Mouse (Mus musculus) fat pad, adult 2 months (tissue): Measurements from ENCODE around the gene Slmap.
"Not testable (repeated sequence)": the region's sequence is repeated elsewhere in the genome, so short reads cannot be mapped to it uniquely, and the experiment has no call there.

Experiments
- DNase-seq: peaks from one replicate; pipeline ENCODE4 v3.0.0-alpha.2; 2011; ENCODE audit warnings: low read depth, low spot score; ENCODE audit errors: extremely low read depth

Gene Slmap

DNA sequence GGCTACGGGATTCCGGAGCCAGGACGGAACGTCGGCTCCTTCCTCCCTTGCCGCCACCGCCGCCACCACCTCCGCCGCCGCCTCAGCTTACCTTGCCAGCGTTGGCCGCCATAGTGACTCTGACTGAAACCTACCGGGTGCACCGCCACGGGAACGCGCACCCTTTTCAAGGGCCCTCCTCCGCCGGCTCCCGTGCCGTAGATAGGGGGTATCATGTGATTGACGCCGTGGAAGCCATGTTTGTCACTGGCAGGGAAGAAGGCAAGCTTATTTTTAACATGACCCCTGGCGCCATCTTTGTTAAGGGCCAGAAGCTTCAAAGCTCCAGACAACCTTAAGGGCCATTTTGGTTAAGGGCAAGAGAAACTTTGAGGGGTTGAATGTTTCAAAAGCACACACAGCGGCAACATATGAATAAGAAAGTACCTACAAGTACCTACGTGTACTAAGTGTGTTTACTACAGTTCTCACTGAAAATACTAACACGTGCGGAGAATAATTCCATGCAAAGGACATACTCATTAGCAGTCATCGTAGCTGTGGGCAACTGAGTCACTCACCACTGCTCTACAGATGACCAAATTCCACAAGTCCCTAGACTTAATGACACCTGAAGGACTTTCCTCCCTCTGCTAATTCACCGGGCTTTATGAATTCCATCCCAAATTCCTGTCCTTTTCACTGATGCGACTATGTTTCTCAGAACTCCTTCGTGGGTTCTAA is at the start of gene Slmap:
TSS of gene Slmap (minus strand) at position 175 of the 723 bp plus-strand sequence.
- peak; percentile 93 for DNase-seq

DNA sequence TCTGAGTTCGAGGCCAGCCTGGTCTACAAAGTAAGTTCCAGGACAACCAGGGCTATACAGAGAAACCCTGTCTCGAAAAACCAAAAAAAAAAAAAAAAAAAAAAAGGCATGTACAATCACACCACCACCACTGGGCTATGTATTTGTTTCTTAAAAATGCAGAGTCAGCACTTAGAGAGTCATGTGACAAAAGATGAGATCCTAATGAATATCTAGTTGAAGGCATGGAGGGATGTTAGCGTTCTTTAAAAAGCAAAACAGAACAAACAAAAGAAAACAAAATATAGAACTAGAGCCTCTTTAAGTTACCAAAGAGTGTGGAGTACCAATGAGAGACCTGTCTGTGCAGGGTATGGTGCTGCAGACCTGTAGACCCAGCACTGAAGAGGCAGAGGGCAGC is 48.9 kb upstream of the Slmap start:
- no peak for DNase-seq

- no peak for DNase-seq
Measured at GRCm38 (mm10) chr14:26579346-26580343, 44.9 kb upstream of the Slmap start.

DNA sequence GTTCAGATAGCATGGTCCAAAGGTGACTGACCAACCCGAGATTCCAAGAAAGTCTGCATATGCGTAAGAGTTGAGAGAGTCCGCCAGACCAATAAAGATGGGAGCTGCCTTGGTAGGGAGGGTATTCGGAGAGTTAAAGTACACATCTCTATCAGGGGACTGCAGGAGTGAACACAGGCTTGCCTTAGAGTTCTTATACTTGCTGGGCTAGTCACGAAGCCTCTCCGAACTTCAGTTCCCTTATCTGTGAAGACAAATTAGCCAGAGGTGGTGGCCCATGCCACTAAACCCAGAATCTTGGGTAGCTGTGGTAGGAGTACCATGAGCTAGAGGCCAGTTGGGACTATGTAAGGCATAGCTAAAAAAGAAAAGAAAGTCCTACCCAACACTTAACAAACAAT is 44.1 kb upstream of the Slmap start:
- DNase-seq, result no peak

DNA sequence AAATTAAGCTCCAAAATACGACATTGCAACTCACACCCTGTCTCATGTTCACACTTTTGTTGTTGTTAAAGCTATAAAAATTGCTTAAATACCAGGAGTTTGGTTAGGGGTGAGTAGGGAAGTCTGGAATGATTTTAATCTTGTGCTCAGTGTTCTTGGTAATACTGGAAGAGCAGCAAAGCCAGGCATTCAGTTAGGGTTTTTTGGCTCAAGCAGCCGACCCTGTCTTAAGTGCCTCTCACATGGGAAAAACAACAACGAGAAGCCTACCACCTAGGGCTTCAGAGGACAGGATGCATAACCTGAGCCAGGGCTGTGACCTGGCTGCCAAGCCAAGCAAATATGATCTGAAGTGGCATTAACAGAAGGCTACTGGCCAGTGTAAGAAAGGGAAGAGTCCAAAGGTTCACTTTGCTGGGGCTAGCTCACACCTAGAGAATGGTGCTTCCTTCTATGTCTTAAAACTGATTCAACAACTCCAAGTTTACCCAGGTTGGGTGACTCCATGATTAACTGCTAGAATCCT is 41.6 kb upstream of the Slmap start:
- DNase-seq, result no peak

DNA sequence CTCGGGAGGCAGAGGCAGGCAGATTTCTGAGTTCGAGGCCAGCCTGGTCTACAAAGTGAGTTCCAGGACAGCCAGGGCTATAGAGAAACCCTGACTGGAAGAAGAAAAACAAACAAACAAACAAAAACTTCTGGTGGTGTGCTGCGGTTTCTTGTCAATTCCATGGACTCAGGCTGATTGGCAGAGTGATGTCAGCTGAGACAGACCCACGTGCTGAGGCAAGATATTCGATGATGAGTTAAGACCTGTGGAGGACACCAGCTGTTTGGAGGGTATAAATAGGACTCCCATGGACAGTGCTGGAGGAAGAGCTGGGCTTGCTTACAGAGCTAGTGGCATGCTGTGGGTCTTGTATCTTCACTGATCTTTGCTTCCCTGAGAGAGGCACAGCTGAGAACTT is 38.8 kb upstream of the Slmap start, which contains the start of gene Dennd6a:
TSS of gene Dennd6a (plus strand) at position 301 of the 400 bp plus-strand sequence.
- DNase-seq, result not testable (repeated sequence)

GRCm38 (mm10) chr14:26571951-26572675 is 37.4 kb upstream of the Slmap start:
- peak; percentile 73 for DNase-seq

- DNase-seq, result no peak
Measured at GRCm38 (mm10) chr14:26569880-26570279, 35.1 kb upstream of the Slmap start.

DNA sequence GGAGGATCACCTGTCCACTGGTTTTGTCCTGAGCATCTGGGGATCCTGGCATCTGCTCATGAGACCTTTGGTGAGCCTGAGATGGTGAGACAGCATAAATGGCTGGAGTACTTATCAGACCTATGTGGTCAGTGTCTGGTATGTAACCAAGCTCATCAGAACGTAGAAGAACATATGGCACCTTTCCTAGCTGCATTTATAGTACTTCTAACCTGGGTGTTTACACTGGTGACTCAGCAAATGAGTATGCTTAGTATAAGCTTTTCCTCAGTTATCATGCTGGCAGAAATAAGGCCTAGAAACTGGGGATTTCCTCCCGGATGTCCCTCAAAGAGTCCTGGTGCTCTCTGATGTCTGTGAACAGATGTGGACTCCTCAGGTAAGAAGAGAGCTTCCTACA is 27.5 kb upstream of the Slmap start:
- DNase-seq, result no peak

- no peak for DNase-seq
Measured at GRCm38 (mm10) chr14:26558536-26558935, 23.8 kb upstream of the Slmap start.

DNA sequence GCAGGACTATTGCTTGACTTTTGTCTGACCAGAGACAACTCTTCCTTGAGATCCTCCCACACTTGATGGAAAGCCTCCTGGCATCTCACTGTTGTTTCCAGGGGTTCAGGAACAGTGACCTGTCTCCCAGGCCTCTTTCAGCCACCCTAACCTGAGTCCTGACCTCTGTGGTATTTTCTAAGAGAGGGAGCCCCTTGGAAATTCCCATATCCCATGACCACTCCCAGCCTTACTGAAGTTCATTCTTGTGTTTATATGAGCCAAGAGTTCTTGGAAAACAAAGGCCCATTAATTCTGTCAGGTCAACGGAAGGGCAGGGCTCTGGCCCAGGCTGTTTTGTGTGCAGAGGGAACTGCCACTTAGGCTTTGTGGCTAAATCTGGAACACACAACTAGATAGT is 22.9 kb upstream of the Slmap start:
- no peak for DNase-seq

DNA sequence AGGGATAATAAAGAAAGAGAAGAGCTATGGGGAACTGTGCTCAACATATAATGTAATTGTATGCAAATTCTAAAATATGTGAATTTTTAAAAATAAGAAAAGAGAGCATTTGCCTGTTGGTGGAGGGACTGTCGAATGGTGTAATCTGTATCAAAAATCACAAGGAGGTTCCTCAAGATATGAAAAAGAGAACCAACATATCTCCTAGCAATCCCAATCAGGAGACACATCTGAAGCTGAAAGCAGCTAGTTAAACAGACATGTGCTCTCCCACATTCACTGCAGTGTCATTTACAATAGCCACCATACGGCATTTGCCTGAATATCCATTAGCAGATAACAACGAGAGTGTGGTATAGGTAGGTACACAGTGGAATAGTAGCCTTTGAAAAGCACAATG is 18.1 kb upstream of the Slmap start:
- no peak for DNase-seq

- DNase-seq, result no peak
Measured at GRCm38 (mm10) chr14:26552441-26552840, 17.7 kb upstream of the Slmap start.

DNA sequence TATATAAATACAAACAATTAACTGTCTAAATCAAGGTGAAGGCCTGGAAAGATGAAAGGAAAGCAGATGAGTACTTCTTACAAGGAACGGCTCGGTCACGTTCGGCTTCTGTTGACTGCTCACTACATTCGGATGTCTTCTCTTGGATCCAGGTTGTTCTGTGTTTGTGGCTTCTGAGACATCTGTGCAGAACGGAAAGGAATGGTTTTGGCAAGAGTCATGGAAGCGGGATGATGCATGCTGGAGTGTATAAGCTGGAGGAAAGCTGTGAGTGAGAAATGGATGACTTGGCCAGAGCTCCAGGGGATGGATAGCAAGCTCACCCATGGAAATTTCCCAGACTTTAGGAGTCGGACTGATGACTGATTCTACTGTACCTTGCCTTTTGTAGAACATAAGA is 16.0 kb upstream of the Slmap start:
- no peak for DNase-seq

DNA sequence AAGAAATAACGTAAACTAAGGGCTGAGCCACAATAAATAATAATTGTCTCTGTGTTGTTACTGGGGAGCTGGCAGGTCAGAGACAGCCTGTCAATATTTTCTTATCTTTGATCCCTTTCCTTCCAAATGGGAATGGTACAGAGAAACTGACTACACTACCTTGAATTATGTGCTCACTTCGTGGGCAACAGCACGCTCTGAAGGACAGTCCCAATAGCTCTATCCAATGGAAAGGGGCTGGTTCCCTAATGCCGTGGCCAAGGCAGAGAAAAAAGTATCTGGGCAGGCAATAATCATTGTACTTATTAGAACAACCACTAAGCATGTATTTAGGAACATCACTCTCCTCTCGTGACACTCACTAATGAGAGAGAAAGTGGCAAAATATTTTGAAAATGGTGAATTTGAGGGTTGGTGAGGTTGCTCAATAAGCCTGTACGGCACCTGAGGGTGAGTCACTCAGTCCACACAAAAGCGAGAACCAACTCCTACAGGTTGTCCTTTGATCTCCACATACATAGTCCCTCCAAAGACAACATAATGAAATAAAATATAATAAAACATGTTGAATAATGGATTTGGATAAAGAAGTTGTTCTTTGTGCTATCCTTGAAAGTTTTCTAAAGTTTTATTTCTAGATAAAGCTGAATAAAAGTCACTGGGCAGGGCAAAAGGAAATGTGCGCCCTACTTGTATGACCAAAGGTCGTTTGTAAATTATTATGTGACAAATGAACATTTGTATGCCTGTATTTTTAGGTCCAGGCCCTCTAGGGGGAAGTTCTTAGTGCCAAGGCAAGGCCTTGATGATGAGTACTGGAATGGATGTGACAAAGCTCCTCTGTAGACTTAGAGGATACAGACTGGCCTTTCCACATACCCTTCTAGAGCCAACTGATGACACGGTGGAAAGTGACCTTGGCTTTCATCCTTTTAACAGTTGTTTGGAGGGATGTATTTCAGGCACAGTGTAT is 13.1 kb upstream of the Slmap start:
- DNase-seq, result no peak

- DNase-seq, result no peak
Measured at GRCm38 (mm10) chr14:26542136-26542535, 7.4 kb upstream of the Slmap start.

DNA sequence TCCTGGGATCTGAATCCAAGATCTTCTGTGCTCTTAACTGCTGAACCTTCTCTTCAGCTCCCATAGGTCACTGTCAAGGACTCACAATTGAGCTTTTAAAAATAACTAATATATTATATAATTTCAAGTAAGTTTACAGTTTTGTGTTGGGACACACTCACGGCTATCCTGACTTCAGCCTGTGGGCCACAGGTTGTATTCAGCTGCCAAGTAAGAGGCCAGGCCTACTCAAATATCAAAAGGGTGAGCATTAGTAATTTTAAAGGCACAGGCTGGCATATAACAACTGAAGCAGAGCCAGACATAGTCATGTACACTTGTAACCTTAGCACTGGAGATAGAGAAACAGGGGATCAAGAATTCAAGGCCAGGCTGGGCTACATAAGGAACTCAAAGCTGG is 5.8 kb upstream of the Slmap start:
- no peak for DNase-seq

GRCm38 (mm10) chr14:26539241-26539640 is 4.5 kb upstream of the Slmap start:
- no peak for DNase-seq

GRCm38 (mm10) chr14:26533821-26534756 is 642 bp downstream of the Slmap start:
- no peak for DNase-seq
